Mouse (Mus musculus) ES-Bruce4 (cell line): ENCODE measurements around the gene Fam198a. TPM values are rescaled to one million over a fixed set of nuclear protein-coding genes. Genes with fewer than 3 reads are reported as not detected.

Experiments
- H3K27ac ChIP-seq: 2 replicates; pipeline ENCODE4 v1.5.1; 2012; ENCODE audit warnings: low read length, inconsistent platforms; ENCODE audit not compliant: insufficient read depth
- H3K27me3 ChIP-seq: 2 replicates; pipeline ENCODE4 v1.6.1; 2012; ENCODE audit warnings: mild to moderate bottlenecking, low read length, inconsistent platforms; ENCODE audit not compliant: control insufficient read depth, poor library complexity, insufficient read depth, severe bottlenecking
- H3K36me3 ChIP-seq: 2 replicates; pipeline ENCODE4 v1.6.1; 2012; ENCODE audit warnings: inconsistent platforms, mild to moderate bottlenecking, low read length, moderate library complexity; ENCODE audit not compliant: control insufficient read depth, poor library complexity, insufficient read depth, severe bottlenecking
- H3K4me1 ChIP-seq: one replicate; pipeline ENCODE4 v1.8.1; 2011; ENCODE audit warnings: low read length; ENCODE audit not compliant: control insufficient read depth, insufficient read depth
- H3K4me3 ChIP-seq: 2 replicates; pipeline ENCODE4 v1.5.1; 2011; ENCODE audit warnings: low read depth, mild to moderate bottlenecking, low read length
- H3K9ac ChIP-seq: 2 replicates; pipeline ENCODE4 v1.6.1; 2012; ENCODE audit warnings: low read depth, mild to moderate bottlenecking, inconsistent platforms; ENCODE audit not compliant: poor library complexity, severe bottlenecking
- H3K9me3 ChIP-seq: replicated peaks from 2 replicates; pipeline ENCODE4 v1.6.1; 2012; ENCODE audit warnings: mild to moderate bottlenecking, low read length, inconsistent platforms; ENCODE audit not compliant: control insufficient read depth, poor library complexity, insufficient read depth, severe bottlenecking
- CTCF ChIP-seq: IDR thresholded peaks from one replicate; pipeline ENCODE4 v1.8.1; 2011; ENCODE audit warnings: low read depth, low read length
- EP300 ChIP-seq: IDR thresholded peaks from 2 replicates; pipeline ENCODE4 v1.6.1; 2011; ENCODE audit warnings: low read depth, low read length; ENCODE audit not compliant: insufficient read depth
- POLR2A ChIP-seq: IDR thresholded peaks from one replicate; pipeline ENCODE4 v1.8.1; 2011; ENCODE audit warnings: low read length; ENCODE audit not compliant: insufficient read depth
- polyA plus RNA-seq: library from polyadenylated mRNA; stranded (reverse); fragments of >200 nt; gene quantifications from 2 replicates; pipeline ENCODE4 v1.2.4, GENCODE M21; 2011; ENCODE audit warnings: low read depth; ENCODE audit not compliant: missing spikeins, insufficient read depth, insufficient read length

Fam198a gene
- polyA plus RNA-seq, 1 experiment = not detected

GRCm38 (mm10) chr9:122027914-122028745 is 77.3 kb downstream of the Fam198a start:
- H3K4me1 ChIP-seq = no peaks in the 10 kb centered on the region
- H3K9me3 ChIP-seq = no peaks in the 10 kb centered on the region
- TF ChIP-seq POLR2A (no peak), EP300 (no peak), CTCF (no peak)
- H3K4me3 ChIP-seq = no peak overlapping the region
- no peak overlapping the region for H3K9ac ChIP-seq
- H3K36me3 ChIP-seq = no peaks in the 10 kb centered on the region
- no peaks in the 10 kb centered on the region for H3K27me3 ChIP-seq
- H3K27ac ChIP-seq = no peak overlapping the region

DNA sequence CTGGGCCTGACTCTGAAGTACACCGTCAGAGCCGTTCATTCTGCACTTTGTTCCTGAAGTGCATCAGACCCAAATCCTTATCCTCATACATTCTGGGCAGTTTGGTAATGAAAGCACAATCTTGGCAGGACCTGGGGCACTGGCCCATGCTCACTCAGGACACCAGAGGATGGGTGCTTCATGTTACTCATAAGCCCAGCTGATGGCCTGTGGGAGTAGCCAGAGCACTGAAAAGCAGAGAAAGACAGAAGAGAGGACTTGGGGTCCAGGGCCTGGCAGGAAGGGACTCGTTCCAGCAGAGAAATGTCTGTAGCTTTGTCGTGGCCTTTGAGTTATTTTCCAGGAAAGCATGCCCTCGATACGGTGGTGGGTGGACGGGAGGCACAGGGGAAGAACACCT is 79.0 kb downstream of the Fam198a start:
- no peak overlapping the region for H3K4me3 ChIP-seq
- no peak overlapping the region for H3K27ac ChIP-seq
- no peaks in the 10 kb centered on the region for H3K27me3 ChIP-seq
- H3K9me3 ChIP-seq = no peaks in the 10 kb centered on the region
- H3K4me1 ChIP-seq = no peaks in the 10 kb centered on the region
- no peaks in the 10 kb centered on the region for H3K36me3 ChIP-seq
- H3K9ac ChIP-seq = no peak overlapping the region
- TF ChIP-seq POLR2A = no peak
- TF ChIP-seq EP300 = no peak
- TF ChIP-seq CTCF = no peak

Other genes with a start within 250 kb of the Fam198a start
- 10.3 and 12.1 TPM in 2 replicates for gene Sec22c, start 245.5 kb upstream of the Fam198a start, polyA plus RNA-seq
- 51.6 and 51.9 TPM in 2 replicates for gene Ss18l2, start 240.7 kb upstream of the Fam198a start, polyA plus RNA-seq
- gene Nktr, start 231.8 kb upstream of the Fam198a start, polyA plus RNA-seq = 109 and 117 TPM in 2 replicates
- gene Zfp651, start 191.7 kb upstream of the Fam198a start, polyA plus RNA-seq = 5.9 and 6.5 TPM in 2 replicates
- 0.27 TPM in 1 of 2 replicates, not detected in the other for gene Klhl40, start 173.4 kb upstream of the Fam198a start, polyA plus RNA-seq
- gene Hhatl, start 158.5 kb upstream of the Fam198a start, polyA plus RNA-seq = not detected in 2 replicates
- 0.68 and 0.85 TPM in 2 replicates for gene Ccdc13, start 111.5 kb upstream of the Fam198a start, polyA plus RNA-seq
- 76.5 and 78.5 TPM in 2 replicates for gene Higd1a, start 92.6 kb upstream of the Fam198a start, polyA plus RNA-seq
- not detected in 2 replicates for gene Ackr2, start 52.6 kb upstream of the Fam198a start, polyA plus RNA-seq
- gene Cyp8b1, start 34.7 kb upstream of the Fam198a start, polyA plus RNA-seq = not detected in 2 replicates
- gene Pomgnt2, start 46.1 kb downstream of the Fam198a start, polyA plus RNA-seq = 7.5 and 7.9 TPM in 2 replicates
- gene Snrk, start 166.3 kb downstream of the Fam198a start, polyA plus RNA-seq = 20.3 and 20.9 TPM in 2 replicates